Mouse (Mus musculus): ENCODE data around the gene Tnip1. TPM values are rescaled to one million over a fixed set of nuclear protein-coding genes. Genes with fewer than 3 reads are reported as not detected.
"Not testable (repeated sequence)": the region's sequence is repeated elsewhere in the genome, so short reads cannot be mapped to it uniquely, and the experiment has no call there.

Tnip1 gene
- polyA plus RNA-seq, 1 experiment from 2014 or later: 17.6 TPM

- Histone ChIP-seq H3K4me2 (replicated peaks; ENCODE audit: low read depth, low read length) (peak overlapping the region; percentile 59), H3K4me1 (ENCODE audit: insufficient read depth, low read depth, low read length) (no peaks in the 10 kb centered on the region), H3K36me3 (ENCODE audit: insufficient read depth, low read length) (no peaks in the 10 kb centered on the region), H3K9me3 (ENCODE audit: low read length) (no peaks in the 10 kb centered on the region), H3K4me3 (ENCODE audit: low read depth, low read length) (peak overlapping the region; percentile 65), H3K27me3 (replicated peaks; ENCODE audit: insufficient read depth, low read length) (no peaks in the 10 kb centered on the region), H3K9ac (replicated peaks; ENCODE audit: low read depth) (peak overlapping the region; percentile 80), H3K27ac (ENCODE audit: low read length) (peak overlapping the region; percentile 93)
- DNase-seq (ENCODE audit: low spot score): peak; percentile 97
- peak; percentile 97 for ATAC-seq
- TF ChIP-seq EP300 (IDR thresholded peaks at IDR 0.05): no peak
- peak; percentile 25 for TF ChIP-seq CTCF (IDR thresholded peaks at IDR 0.05)
- WGBS: 5% methylated on average over 57 of the region's 59 CpGs
Observed at GRCm38 (mm10) chr11:54955735-54956480, 6.8 kb downstream of the Tnip1 start.

- peak overlapping the region; percentile 80 for H3K9ac ChIP-seq (replicated peaks; ENCODE audit: low read depth)
- peak overlapping the region; percentile 59 for H3K4me2 ChIP-seq (replicated peaks; ENCODE audit: low read depth, low read length)
- H3K27me3 ChIP-seq (replicated peaks; ENCODE audit: insufficient read depth, low read length); H3K36me3 ChIP-seq (ENCODE audit: insufficient read depth, low read length); DNase-seq (ENCODE audit: low spot score); H3K9me3 ChIP-seq (ENCODE audit: low read length); ATAC-seq; H3K4me1 ChIP-seq (ENCODE audit: insufficient read depth, low read depth, low read length): not testable (repeated sequence)
- H3K27ac ChIP-seq (ENCODE audit: low read length): peak overlapping the region; percentile 93; the same call in 1 of the 2 replicates
- 37% methylated on average over 10 of the region's 10 CpGs for WGBS
- H3K4me3 ChIP-seq (ENCODE audit: low read depth, low read length): peak overlapping the region; percentile 65
Observed at GRCm38 (mm10) chr11:54955400-54955734, 7.3 kb downstream of the Tnip1 start.

GRCm38 (mm10) chr11:54954716-54955115, 8.0 kb downstream of the Tnip1 start:
- DNase-seq (ENCODE audit: low spot score) (no peak), ATAC-seq (no peak)
- 82% methylated on average over 8 of the region's 8 CpGs for WGBS
- H3K36me3 ChIP-seq (ENCODE audit: insufficient read depth, low read length): no peaks in the 10 kb centered on the region
- no peaks in the 10 kb centered on the region for H3K4me1 ChIP-seq (ENCODE audit: insufficient read depth, low read depth, low read length)
- no peak overlapping the region for H3K4me3 ChIP-seq (ENCODE audit: low read depth, low read length)
- H3K4me2 ChIP-seq (replicated peaks; ENCODE audit: low read depth, low read length): no peak overlapping the region; the same call in 1 of the 2 replicates
- H3K27ac ChIP-seq (ENCODE audit: low read length): no peak overlapping the region
- TF ChIP-seq CTCF (IDR thresholded peaks at IDR 0.05) (no peak), EP300 (IDR thresholded peaks at IDR 0.05) (no peak)
- no peak overlapping the region for H3K9ac ChIP-seq (replicated peaks; ENCODE audit: low read depth)
- H3K27me3 ChIP-seq (replicated peaks; ENCODE audit: insufficient read depth, low read length): no peaks in the 10 kb centered on the region
- H3K9me3 ChIP-seq (ENCODE audit: low read length): no peaks in the 10 kb centered on the region

GRCm38 (mm10) chr11:54953993-54954446, 8.7 kb downstream of the Tnip1 start:
- no peak overlapping the region for H3K27ac ChIP-seq (ENCODE audit: low read length)
- 45% methylated on average over 9 of the region's 9 CpGs for WGBS
- no peaks in the 10 kb centered on the region for H3K36me3 ChIP-seq (ENCODE audit: insufficient read depth, low read length)
- no peaks in the 10 kb centered on the region for H3K4me1 ChIP-seq (ENCODE audit: insufficient read depth, low read depth, low read length)
- no peaks in the 10 kb centered on the region for H3K9me3 ChIP-seq (ENCODE audit: low read length)
- TF ChIP-seq EP300 (IDR thresholded peaks at IDR 0.05): no peak
- no peak for TF ChIP-seq CTCF (IDR thresholded peaks at IDR 0.05)
- DNase-seq (ENCODE audit: low spot score) (no peak), ATAC-seq (no peak)
- H3K9ac ChIP-seq (replicated peaks; ENCODE audit: low read depth): no peak overlapping the region
- H3K27me3 ChIP-seq (replicated peaks; ENCODE audit: insufficient read depth, low read length): no peaks in the 10 kb centered on the region
- no peak overlapping the region for H3K4me2 ChIP-seq (replicated peaks; ENCODE audit: low read depth, low read length)
- H3K4me3 ChIP-seq (ENCODE audit: low read depth, low read length): no peak overlapping the region

GRCm38 (mm10) chr11:54952651-54953050, 10.1 kb downstream of the Tnip1 start:
- H3K9me3 ChIP-seq (ENCODE audit: low read length): no peaks in the 10 kb centered on the region
- no peak overlapping the region for H3K27ac ChIP-seq (ENCODE audit: low read length)
- 59% methylated on average over 6 of the region's 6 CpGs for WGBS
- H3K4me1 ChIP-seq (ENCODE audit: insufficient read depth, low read depth, low read length): no peaks in the 10 kb centered on the region
- H3K9ac ChIP-seq (replicated peaks; ENCODE audit: low read depth): no peak overlapping the region
- no peak overlapping the region for H3K4me3 ChIP-seq (ENCODE audit: low read depth, low read length)
- no peak overlapping the region for H3K4me2 ChIP-seq (replicated peaks; ENCODE audit: low read depth, low read length)
- ATAC-seq: no peak
- TF ChIP-seq EP300 (IDR thresholded peaks at IDR 0.05) (no peak), CTCF (IDR thresholded peaks at IDR 0.05) (no peak)
- no peak for DNase-seq (ENCODE audit: low spot score)
- no peaks in the 10 kb centered on the region for H3K36me3 ChIP-seq (ENCODE audit: insufficient read depth, low read length)
- no peaks in the 10 kb centered on the region for H3K27me3 ChIP-seq (replicated peaks; ENCODE audit: insufficient read depth, low read length)

GRCm38 (mm10) chr11:54950684-54951083, 12.0 kb downstream of the Tnip1 start:
- Histone ChIP-seq H3K4me2 (replicated peaks; ENCODE audit: low read depth, low read length) (no peak overlapping the region), H3K27ac (ENCODE audit: low read length) (no peak overlapping the region), H3K9me3 (ENCODE audit: low read length) (no peaks in the 10 kb centered on the region), H3K9ac (replicated peaks; ENCODE audit: low read depth) (no peak overlapping the region), H3K4me3 (ENCODE audit: low read depth, low read length) (no peak overlapping the region), H3K36me3 (ENCODE audit: insufficient read depth, low read length) (no peaks in the 10 kb centered on the region), H3K27me3 (replicated peaks; ENCODE audit: insufficient read depth, low read length) (no peaks in the 10 kb centered on the region), H3K4me1 (ENCODE audit: insufficient read depth, low read depth, low read length) (no peaks in the 10 kb centered on the region)
- DNase-seq (ENCODE audit: low spot score) (no peak), ATAC-seq (no peak)
- WGBS: 88% methylated on average over 6 of the region's 6 CpGs
- TF ChIP-seq CTCF (IDR thresholded peaks at IDR 0.05): no peak
- no peak for TF ChIP-seq EP300 (IDR thresholded peaks at IDR 0.05)

All from lung, postnatal 0 days (tissue).